12 mouse cellular contexts compared by ENCODE assay signal in genomic region chr1:39913256-39913655, GRCm38 (mm10).
"Had no signal": no experiment of that assay in that cellular context is flagged by ENCODE, and none has a peak within 500 bp of the region (broad histone marks: within the 10 kb centered on the region; RNA-seq: fewer than 3 reads in every experiment).

No protein-coding gene starts in this region.

- H3K4me2 ChIP-seq: liver, embryonic 11.5 days; liver, embryonic 15.5 days; midbrain, embryonic 13.5 days; neural tube, embryonic 13.5 days had no signal

- ATAC-seq: lung, postnatal 0 days; midbrain, embryonic 13.5 days had no signal

- H3K9ac ChIP-seq: liver, embryonic 15.5 days; midbrain, embryonic 13.5 days; neural tube, embryonic 13.5 days had no signal

- H3K4me3 ChIP-seq: limb, embryonic 10.5 days; liver, embryonic 15.5 days; midbrain, embryonic 13.5 days; neural tube, embryonic 13.5 days had no signal

- H3K9me3 ChIP-seq: liver, embryonic 15.5 days; midbrain, embryonic 13.5 days; neural tube, embryonic 13.5 days had no signal

- H3K27me3 ChIP-seq: liver, embryonic 15.5 days; midbrain, embryonic 13.5 days; neural tube, embryonic 13.5 days had no signal

- DNase-seq: kidney, adult 8-10 months; kidney, postnatal 25 days; lung, adult 2 months; lung, postnatal 36 days; thymus, postnatal 4 days had no signal

- H3K27ac ChIP-seq: limb, embryonic 10.5 days; liver, embryonic 15.5 days; midbrain, embryonic 13.5 days; stomach, postnatal 0 days had no signal
